Mouse (Mus musculus) right cerebral cortex, postnatal 4 days (tissue): ENCODE results near the gene Olfr1265.

Source experiments
- DNase-seq: peaks from one replicate; pipeline ENCODE4 v3.0.0-alpha.2; 2022

The Olfr1265 gene

DNA sequence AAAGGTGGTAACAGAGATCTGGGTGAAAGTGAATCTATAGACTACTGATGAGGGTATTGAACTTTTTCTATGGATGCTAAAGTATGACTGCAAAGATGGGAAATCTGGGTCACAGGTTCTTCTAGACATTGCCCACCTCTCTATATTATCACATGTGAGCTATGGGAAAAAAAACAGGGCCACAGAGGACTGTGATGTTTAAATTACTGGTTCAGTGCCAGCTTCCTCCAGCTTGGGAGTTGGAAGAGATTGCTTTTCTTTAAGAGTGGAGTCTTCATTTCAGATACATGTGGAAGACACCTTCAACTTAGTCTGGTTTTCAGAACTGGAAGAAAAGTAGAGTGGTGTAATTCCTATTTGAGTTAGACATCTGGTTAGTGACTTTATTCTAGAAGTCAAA is at the start of gene Olfr1265:
Olfr1265 (plus strand) TSS at position 301 of the 400 bp plus-strand sequence.
- no peak for DNase-seq

DNA sequence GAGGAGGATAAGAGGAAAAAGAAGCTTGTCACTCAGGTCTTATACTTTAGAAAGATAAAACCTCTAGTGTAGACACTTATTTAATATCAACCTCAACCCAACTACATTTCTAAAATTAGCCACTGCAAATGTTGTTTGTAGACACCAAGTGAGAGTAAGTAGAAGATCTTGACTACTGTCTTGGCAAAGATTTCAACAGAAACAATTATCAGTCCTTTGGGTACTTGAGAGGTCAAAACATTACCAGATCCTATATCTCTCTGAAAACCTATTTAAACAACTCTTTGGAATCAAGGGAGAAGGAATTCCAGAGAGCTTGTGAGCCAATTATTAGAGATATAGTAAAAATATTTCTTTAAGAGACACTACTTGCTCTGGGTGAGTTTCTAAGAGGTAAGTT is 44.2 kb upstream of the Olfr1265 start, which contains the start of gene Olfr1261:
Olfr1261 (plus strand) TSS at position 301 of the 400 bp plus-strand sequence.
- no peak for DNase-seq

DNA sequence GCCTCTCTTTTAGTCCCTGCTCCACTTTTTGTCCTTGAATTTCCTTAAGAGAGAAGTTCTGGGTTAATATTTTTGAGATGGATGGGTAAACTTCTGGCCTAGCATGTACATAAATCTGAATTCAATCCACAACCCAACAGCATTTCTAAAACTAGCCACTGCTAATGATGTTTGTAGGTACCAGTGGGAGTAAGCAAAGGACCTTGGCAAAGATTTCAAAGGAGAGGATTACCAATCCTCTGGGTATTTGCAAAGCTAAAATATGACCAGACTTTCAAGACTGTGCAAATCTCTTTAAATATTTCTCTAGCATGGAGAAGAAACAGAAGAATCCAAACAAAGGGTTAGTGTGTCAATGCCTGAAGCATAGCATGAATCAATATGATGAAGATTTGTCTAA is 35.3 kb upstream of the Olfr1265 start, which contains the start of gene Olfr1262:
Olfr1262 (plus strand) TSS at position 301 of the 400 bp plus-strand sequence.
- no peak for DNase-seq

DNA sequence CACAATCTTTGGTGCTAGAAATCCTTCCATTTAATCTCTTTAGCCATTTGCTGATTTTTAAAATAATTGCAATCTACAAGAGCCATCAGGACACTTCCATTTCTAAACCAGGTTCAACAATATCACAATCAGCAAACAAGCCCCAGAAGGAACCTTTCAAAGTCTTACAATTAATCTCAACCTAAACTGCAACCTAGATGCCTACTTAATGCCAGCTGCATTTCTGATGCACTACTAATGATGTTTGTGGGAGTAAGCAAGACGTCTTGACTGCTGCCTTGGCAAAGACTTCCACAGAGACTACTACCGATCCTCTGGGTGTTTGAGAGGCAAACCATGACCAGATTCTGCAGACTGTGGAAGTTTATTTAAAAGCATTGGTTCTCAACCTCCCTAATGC is 23.3 kb upstream of the Olfr1265 start, which contains the start of gene Olfr1263:
Olfr1263 (plus strand) TSS at position 301 of the 400 bp plus-strand sequence.
- no peak for DNase-seq

DNA sequence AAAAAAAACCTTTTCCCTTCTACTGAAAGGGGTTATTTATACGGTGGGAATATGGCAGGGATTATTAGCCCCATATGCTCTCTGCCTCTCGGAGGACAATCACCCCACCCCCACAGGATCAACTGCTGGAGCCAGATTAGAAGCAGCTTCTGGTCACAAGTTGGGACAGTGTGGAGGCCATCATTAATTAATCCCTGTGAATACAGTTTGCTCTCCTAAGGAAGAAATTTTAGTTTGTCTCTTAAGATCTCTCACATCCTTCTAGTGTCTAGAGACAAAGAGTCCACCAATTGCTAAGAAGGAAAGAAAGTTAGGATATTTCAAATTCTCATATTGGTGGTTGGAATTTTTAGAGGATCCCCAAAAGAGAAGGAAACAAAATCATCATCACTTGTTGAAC is 9.7 kb upstream of the Olfr1265 start, which contains the start of gene Olfr1264:
Olfr1264 (minus strand) TSS at position 101 of the 400 bp plus-strand sequence.
- no peak for DNase-seq

DNA sequence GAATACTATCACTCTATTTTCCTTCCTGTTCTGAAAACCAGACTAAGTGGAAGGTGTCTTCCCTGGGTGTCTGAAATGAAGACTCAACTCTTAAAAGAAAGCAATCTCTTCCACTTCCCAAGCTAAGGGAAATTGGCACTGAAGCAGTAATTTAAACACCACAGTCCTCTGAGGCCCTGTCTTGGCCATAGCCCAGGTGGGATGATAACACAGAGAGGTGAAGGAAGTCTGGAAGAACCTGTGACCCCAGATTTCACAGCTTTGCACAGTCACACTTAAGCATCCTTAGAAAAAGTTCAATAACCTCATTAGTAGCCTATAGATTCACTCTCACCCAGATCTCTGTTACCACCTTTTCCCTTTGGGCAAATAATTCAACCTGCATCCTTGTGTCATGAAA is 28.4 kb downstream of the Olfr1265 start, which contains the start of gene Olfr140:
Olfr140 (minus strand) TSS at position 101 of the 400 bp plus-strand sequence.
- DNase-seq: no peak

DNA sequence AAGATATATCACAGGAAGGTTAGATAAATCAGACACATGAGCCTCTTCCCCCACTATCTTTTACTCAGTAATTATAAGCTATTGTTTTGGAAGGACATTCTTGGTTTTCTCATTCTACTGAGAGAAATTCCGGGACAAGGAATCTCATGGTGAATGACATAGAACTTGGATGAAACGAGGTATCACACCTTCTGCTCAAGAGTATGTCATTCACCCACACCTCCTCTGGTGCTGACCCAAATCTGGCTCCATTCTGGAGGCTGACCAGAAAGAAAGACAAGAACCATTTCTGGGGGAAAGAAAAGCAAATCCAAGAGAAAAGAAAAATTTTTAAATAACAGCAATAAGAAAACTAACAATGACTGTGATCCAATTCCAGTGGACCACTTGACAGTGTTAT is 34.9 kb downstream of the Olfr1265 start:
- no peak for DNase-seq
